Mouse (Mus musculus): ENCODE data around the gene Fstl4. TPM values are rescaled to one million over a fixed set of nuclear protein-coding genes. Genes with fewer than 3 reads are reported as not detected.

Gene Fstl4
- polyA plus RNA-seq, 2 experiments, result 0.01 TPM; not detected in 1

- DNase-seq (ENCODE audit: low read depth in 3 of 3, low spot score in 3 of 3) (no peak), ATAC-seq (ENCODE audit: insufficient read depth) (no peak)
- Histone ChIP-seq H3K9me3 (ENCODE audit: control insufficient read depth, low read length) (no peaks in the 10 kb centered on the region), H3K9ac (replicated peaks) (no peak overlapping the region), H3K4me3 (ENCODE audit: insufficient read depth in 1 of 2, low read depth in 2 of 2, low read length in 2 of 2) (no peak overlapping the region), H3K27me3 (ENCODE audit: control insufficient read depth, insufficient read depth, low read length) (no peaks in the 10 kb centered on the region), H3K4me2 (ENCODE audit: low read depth) (no peak overlapping the region), H3K4me1 (replicated peaks; ENCODE audit: control insufficient read depth in 2 of 2, insufficient read depth in 2 of 2, low read length in 1 of 2) (no peaks in the 10 kb centered on the region), H3K36me3 (replicated peaks; ENCODE audit: control insufficient read depth, insufficient read depth, low read depth) (no peaks in the 10 kb centered on the region), H3K27ac (no peak overlapping the region)
- TF ChIP-seq CTCF (IDR thresholded peaks at IDR 0.05; ENCODE audit: low read depth) (no peak), EP300 (IDR thresholded peaks at IDR 0.05; ENCODE audit: low read depth) (no peak)
These were observed 24.0 kb upstream of the Fstl4 start for GRCm38 (mm10) chr11:52740466-52740865.

GRCm38 (mm10) chr11:52743956-52744355 is 20.5 kb upstream of the Fstl4 start:
- Histone ChIP-seq H3K4me1 (replicated peaks; ENCODE audit: control insufficient read depth in 2 of 2, insufficient read depth in 2 of 2, low read length in 1 of 2) (no peaks in the 10 kb centered on the region), H3K36me3 (replicated peaks; ENCODE audit: control insufficient read depth, insufficient read depth, low read depth) (no peaks in the 10 kb centered on the region), H3K4me3 (ENCODE audit: insufficient read depth in 1 of 2, low read depth in 2 of 2, low read length in 2 of 2) (no peak overlapping the region), H3K4me2 (ENCODE audit: low read depth) (no peak overlapping the region), H3K9me3 (ENCODE audit: control insufficient read depth, low read length) (no peaks in the 10 kb centered on the region), H3K27me3 (ENCODE audit: control insufficient read depth, insufficient read depth, low read length) (no peaks in the 10 kb centered on the region), H3K9ac (replicated peaks) (no peak overlapping the region), H3K27ac (no peak overlapping the region)
- TF ChIP-seq EP300 (IDR thresholded peaks at IDR 0.05; ENCODE audit: low read depth) (no peak), CTCF (IDR thresholded peaks at IDR 0.05; ENCODE audit: low read depth) (no peak)
- ATAC-seq (ENCODE audit: insufficient read depth), result no peak
- no peak for DNase-seq (ENCODE audit: low read depth in 3 of 3, low spot score in 3 of 3)

GRCm38 (mm10) chr11:52744593-52745450 is 19.6 kb upstream of the Fstl4 start:
- Histone ChIP-seq H3K9me3 (ENCODE audit: control insufficient read depth, low read length) (no peaks in the 10 kb centered on the region), H3K4me3 (ENCODE audit: insufficient read depth in 1 of 2, low read depth in 2 of 2, low read length in 2 of 2) (no peak overlapping the region), H3K36me3 (replicated peaks; ENCODE audit: control insufficient read depth, insufficient read depth, low read depth) (no peaks in the 10 kb centered on the region), H3K27me3 (ENCODE audit: control insufficient read depth, insufficient read depth, low read length) (no peaks in the 10 kb centered on the region), H3K27ac (no peak overlapping the region), H3K9ac (replicated peaks) (no peak overlapping the region), H3K4me2 (ENCODE audit: low read depth) (no peak overlapping the region), H3K4me1 (replicated peaks; ENCODE audit: control insufficient read depth in 2 of 2, insufficient read depth in 2 of 2, low read length in 1 of 2) (no peaks in the 10 kb centered on the region)
- TF ChIP-seq EP300 (IDR thresholded peaks at IDR 0.05; ENCODE audit: low read depth) (no peak), CTCF (IDR thresholded peaks at IDR 0.05; ENCODE audit: low read depth) (no peak)
- 28% methylated on average over 9 of the region's 9 CpGs for WGBS (ENCODE audit: insufficient replicate concordance)
- no peak for DNase-seq (ENCODE audit: low read depth in 3 of 3, low spot score in 3 of 3)
- ATAC-seq (ENCODE audit: insufficient read depth), result no peak

GRCm38 (mm10) chr11:52747206-52747605 is 17.2 kb upstream of the Fstl4 start:
- H3K4me3 ChIP-seq (ENCODE audit: insufficient read depth in 1 of 2, low read depth in 2 of 2, low read length in 2 of 2), result no peak overlapping the region
- ATAC-seq (ENCODE audit: insufficient read depth) (no peak), DNase-seq (ENCODE audit: low read depth in 3 of 3, low spot score in 3 of 3) (no peak)
- H3K4me1 ChIP-seq (replicated peaks; ENCODE audit: control insufficient read depth in 2 of 2, insufficient read depth in 2 of 2, low read length in 1 of 2), result no peaks in the 10 kb centered on the region
- H3K9ac ChIP-seq (replicated peaks), result no peak overlapping the region
- no peaks in the 10 kb centered on the region for H3K36me3 ChIP-seq (replicated peaks; ENCODE audit: control insufficient read depth, insufficient read depth, low read depth)
- no peak for TF ChIP-seq CTCF (IDR thresholded peaks at IDR 0.05; ENCODE audit: low read depth)
- TF ChIP-seq EP300 (IDR thresholded peaks at IDR 0.05; ENCODE audit: low read depth), result no peak
- H3K9me3 ChIP-seq (ENCODE audit: control insufficient read depth, low read length), result no peaks in the 10 kb centered on the region
- 66% methylated on average over 7 of the region's 7 CpGs for WGBS (ENCODE audit: insufficient replicate concordance)
- no peak overlapping the region for H3K27ac ChIP-seq
- H3K4me2 ChIP-seq (ENCODE audit: low read depth), result no peak overlapping the region
- no peaks in the 10 kb centered on the region for H3K27me3 ChIP-seq (ENCODE audit: control insufficient read depth, insufficient read depth, low read length)

GRCm38 (mm10) chr11:52747766-52748456 is 16.5 kb upstream of the Fstl4 start:
- H3K4me2 ChIP-seq (ENCODE audit: low read depth), result no peak overlapping the region
- H3K36me3 ChIP-seq (replicated peaks; ENCODE audit: control insufficient read depth, insufficient read depth, low read depth), result no peaks in the 10 kb centered on the region
- H3K27ac ChIP-seq, result no peak overlapping the region
- TF ChIP-seq CTCF (IDR thresholded peaks at IDR 0.05; ENCODE audit: low read depth), result no peak
- no peak for TF ChIP-seq EP300 (IDR thresholded peaks at IDR 0.05; ENCODE audit: low read depth)
- no peaks in the 10 kb centered on the region for H3K9me3 ChIP-seq (ENCODE audit: control insufficient read depth, low read length)
- 33% methylated on average over 6 of the region's 6 CpGs for WGBS (ENCODE audit: insufficient replicate concordance)
- DNase-seq (ENCODE audit: low read depth in 3 of 3, low spot score in 3 of 3) (no peak), ATAC-seq (ENCODE audit: insufficient read depth) (no peak)
- no peaks in the 10 kb centered on the region for H3K27me3 ChIP-seq (ENCODE audit: control insufficient read depth, insufficient read depth, low read length)
- no peak overlapping the region for H3K4me3 ChIP-seq (ENCODE audit: insufficient read depth in 1 of 2, low read depth in 2 of 2, low read length in 2 of 2)
- no peaks in the 10 kb centered on the region for H3K4me1 ChIP-seq (replicated peaks; ENCODE audit: control insufficient read depth in 2 of 2, insufficient read depth in 2 of 2, low read length in 1 of 2)
- H3K9ac ChIP-seq (replicated peaks), result no peak overlapping the region

Measured in liver, embryonic 14.5 days (tissue).